Mouse (Mus musculus) MEL (cell line): ENCODE data around the gene Bcap29. TPM values are rescaled to one million over a fixed set of nuclear protein-coding genes. Genes with fewer than 3 reads are reported as not detected.
A peak's percentile ranks its signal among the peaks of the same experiment; 100 is the strongest.

Experiments used
- DNase-seq: peaks from one replicate; pipeline ENCODE4 v3.0.0; 2011; ENCODE audit warnings: low read depth, low spot score
- H3K27ac ChIP-seq: 2 replicates; pipeline ENCODE4 v1.5.1; 2012; ENCODE audit warnings: low read depth, mild to moderate bottlenecking, control low read depth, low read length, moderate library complexity; ENCODE audit not compliant: control insufficient read depth
- H3K27me3 ChIP-seq, 2 experiments: fragments of 150-350 bp in 1 of 2; sonication (generic) in 1 of 2; 2 replicates each; pipeline ENCODE4 v1.6.1; 2012; ENCODE audit warnings: low read length in 2 of 2, mild to moderate bottlenecking in 2 of 2, improper control_type of control experiment in 1 of 2, moderate library complexity in 1 of 2; ENCODE audit not compliant: insufficient read depth in 2 of 2, control insufficient read depth in 1 of 2
- H3K36me3 ChIP-seq, 2 experiments: 2 replicates each; pipeline ENCODE4 v1.6.1; 2012 to 2014; ENCODE audit warnings: low read length in 2 of 2, improper control_type of control experiment in 1 of 2, inconsistent platforms in 1 of 2, mild to moderate bottlenecking in 1 of 2; ENCODE audit not compliant: insufficient read depth in 2 of 2, control insufficient read depth in 1 of 2
- H3K4me1 ChIP-seq, 2 experiments: fragments of 150-350 bp in 1 of 2; sonication (generic) in 1 of 2; 2 replicates each; pipeline ENCODE4 v1.6.1; 2012; ENCODE audit warnings: low read length in 2 of 2, improper control_type of control experiment in 1 of 2, mild to moderate bottlenecking in 1 of 2; ENCODE audit not compliant: insufficient read depth in 2 of 2, control insufficient read depth in 1 of 2
- H3K4me3 ChIP-seq, 2 experiments: fragments of 150-350 bp in 1 of 2; sonication (generic) in 1 of 2; 2 replicates each; pipeline ENCODE4 v1.5.1; 2012; ENCODE audit warnings: low read depth in 2 of 2, low read length in 2 of 2, mild to moderate bottlenecking in 2 of 2, moderate library complexity in 2 of 2, control low read depth in 1 of 2, improper control_type of control experiment in 1 of 2; ENCODE audit not compliant: control insufficient read depth in 1 of 2, insufficient read depth in 1 of 2
- H3K79me2 ChIP-seq: 2 replicates; pipeline ENCODE4 v1.6.1; 2012; ENCODE audit warnings: mild to moderate bottlenecking, low read length, moderate library complexity; ENCODE audit not compliant: control insufficient read depth, poor library complexity, insufficient read depth
- H3K9ac ChIP-seq: 2 replicates; pipeline ENCODE4 v1.6.1; 2012; ENCODE audit warnings: low read depth, mild to moderate bottlenecking, control low read depth, low read length, moderate library complexity; ENCODE audit not compliant: control insufficient read depth, poor library complexity, severe bottlenecking
- H3K9me3 ChIP-seq: fragments of 150-350 bp; sonication (generic); replicated peaks from 2 replicates; pipeline ENCODE4 v1.6.1; 2012; ENCODE audit warnings: mild to moderate bottlenecking, low read length, improper control_type of control experiment, moderate library complexity; ENCODE audit not compliant: insufficient read depth
- CHD1 ChIP-seq: IDR thresholded peaks from 2 replicates; pipeline ENCODE4 v1.6.1; 2012; ENCODE audit warnings: low read depth, mild to moderate bottlenecking, inconsistent platforms, low read length, improper control_type of control experiment
- CTCF ChIP-seq, 3 experiments: IDR thresholded peaks in 2 of 3; conservative IDR thresholded peaks in 1 of 3; 2 replicates each; pipeline ENCODE4 v1.5.1; 2011 to 2012; ENCODE audit warnings: low read length in 3 of 3, low read depth in 2 of 3, mild to moderate bottlenecking in 2 of 3, improper control_type of control experiment in 1 of 3, inconsistent platforms in 1 of 3, mixed read lengths in 1 of 3, moderate library complexity in 1 of 3; ENCODE audit not compliant: control insufficient read depth in 1 of 3, insufficient read depth in 1 of 3, poor library complexity in 1 of 3, severe bottlenecking in 1 of 3
- E2F4 ChIP-seq: IDR thresholded peaks from 2 replicates; pipeline ENCODE4 v1.6.1; 2011; ENCODE audit warnings: low read depth, low read length, improper control_type of control experiment, borderline replicate concordance
- MAX ChIP-seq: IDR thresholded peaks from 2 replicates; pipeline ENCODE4 v1.6.1; 2011; ENCODE audit warnings: low read length, improper control_type of control experiment
- MEF2A ChIP-seq: IDR thresholded peaks from 2 replicates; pipeline ENCODE4 v1.6.1; 2014; ENCODE audit warnings: low read depth, mild to moderate bottlenecking, inconsistent platforms, low read length, improper control_type of control experiment; ENCODE audit not compliant: poor library complexity, insufficient replicate concordance, severe bottlenecking; ENCODE audit errors: extremely low read depth
- MXI1 ChIP-seq: IDR thresholded peaks from 2 replicates; pipeline ENCODE4 v1.6.1; 2011; ENCODE audit warnings: mild to moderate bottlenecking, low read depth, low read length, improper control_type of control experiment
- MYC ChIP-seq: IDR thresholded peaks from 2 replicates; pipeline ENCODE4 v1.6.1; 2011; ENCODE audit warnings: low read depth, mild to moderate bottlenecking, low read length, improper control_type of control experiment, moderate library complexity
- POLR2AphosphoS5 ChIP-seq: IDR thresholded peaks from 2 replicates; pipeline ENCODE4 v1.6.1; 2012; ENCODE audit warnings: low read depth, borderline replicate concordance, mild to moderate bottlenecking, inconsistent platforms, low read length, moderate library complexity, mixed read lengths
- RAD21 ChIP-seq: IDR thresholded peaks from 2 replicates; pipeline ENCODE4 v1.6.1; 2011; ENCODE audit warnings: mild to moderate bottlenecking, low read depth, low read length, improper control_type of control experiment
- SIN3A ChIP-seq: IDR thresholded peaks from 2 replicates; pipeline ENCODE4 v1.6.1; 2012; ENCODE audit warnings: low read length, improper control_type of control experiment, inconsistent platforms
- SMC3 ChIP-seq: IDR thresholded peaks from 2 replicates; pipeline ENCODE4 v1.6.1; 2011; ENCODE audit warnings: low read depth, low read length, improper control_type of control experiment
- ZMIZ1 ChIP-seq: IDR thresholded peaks from 2 replicates; pipeline ENCODE4 v1.6.1; 2012; ENCODE audit warnings: low read depth, mild to moderate bottlenecking, inconsistent platforms, low read length, improper control_type of control experiment, moderate library complexity
- ZNF384 ChIP-seq: IDR thresholded peaks from 2 replicates; pipeline ENCODE4 v1.6.1; 2012; ENCODE audit warnings: low read depth, mild to moderate bottlenecking, inconsistent platforms, low read length, improper control_type of control experiment
- polyA plus RNA-seq, 2 experiments: library from polyadenylated mRNA; stranded (reverse) in 1 of 2; unstranded in 1 of 2; fragments of >175 nt in 1 of 2; fragments of >200 nt in 1 of 2; gene quantifications; 2 replicates each; pipeline versions ENCODE4 v1.2.1 to v1.2.4; 2012; ENCODE audit warnings: low replicate concordance in 2 of 2, low read depth in 1 of 2; ENCODE audit not compliant: insufficient read length in 2 of 2, insufficient read depth in 1 of 2, missing spikeins in 1 of 2
- total RNA-seq: library from RNA; depleted of rRNA; stranded (reverse); fragments of 300-350 nt; gene quantifications from 2 replicates; pipeline ENCODE4 v1.2.3, GENCODE M21; 2012

Bcap29 gene
- total and polyA plus RNA-seq, 3 experiments: 34.0 to 63.4 TPM; not detected in 1

DNA sequence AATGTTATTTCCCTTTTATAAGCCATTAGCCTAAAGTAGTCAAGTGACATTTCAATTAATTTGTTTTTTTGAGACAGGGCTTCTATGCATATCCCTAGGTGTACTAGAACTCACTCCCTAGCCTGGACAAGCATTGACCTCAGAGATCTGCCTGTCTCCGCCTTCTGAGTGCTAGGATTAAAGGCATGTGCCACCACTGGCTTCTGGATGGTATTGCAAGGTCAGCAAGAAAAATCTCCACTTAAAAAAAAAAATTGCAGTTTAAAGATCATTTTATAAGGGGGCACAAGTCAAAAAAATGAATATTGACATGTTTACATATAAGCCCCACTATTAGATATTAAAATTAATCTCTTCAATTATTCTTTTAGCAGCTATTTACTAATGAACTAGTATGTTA, 9.4 kb downstream of the Bcap29 start:
- TF ChIP-seq MAX (no peak), E2F4 (no peak), ZMIZ1 (no peak)
- no peaks in the 10 kb centered on the region for H3K27me3 ChIP-seq
- H3K36me3 ChIP-seq: peaks cover 0 to 32% of the 10 kb centered on the region in 2 experiments; a peak in 2 of 4 replicates
- H3K27ac ChIP-seq: no peak overlapping the region
- H3K4me1 ChIP-seq: no peaks in the 10 kb centered on the region
- DNase-seq: no peak
- no peaks in the 10 kb centered on the region for H3K9me3 ChIP-seq
- H3K9ac ChIP-seq: no peak overlapping the region
- no peak overlapping the region for H3K4me3 ChIP-seq
- H3K79me2 ChIP-seq: no peaks in the 10 kb centered on the region

GRCm38 (mm10) chr12:31620106-31620505, 14.4 kb downstream of the Bcap29 start:
- Histone ChIP-seq H3K9ac (no peak overlapping the region), H3K36me3 (peaks cover 0 to 37% of the 10 kb centered on the region in 2 experiments; a peak in 2 of 4 replicates), H3K4me3 (no peak overlapping the region), H3K79me2 (no peaks in the 10 kb centered on the region), H3K27me3 (no peaks in the 10 kb centered on the region), H3K4me1 (no peaks in the 10 kb centered on the region), H3K27ac (no peak overlapping the region), H3K9me3 (no peaks in the 10 kb centered on the region)
- no peak for TF ChIP-seq MYC
- no peak for TF ChIP-seq CHD1
- no peak for TF ChIP-seq MXI1
- TF ChIP-seq SMC3: peak; percentile 16; the same call in 1 of the 2 replicates
- peak in 2 of 3 experiments; percentile 17 to 22; a peak in 5 of 6 replicates for TF ChIP-seq CTCF (IDR thresholded peaks at IDR 0.05 in 2 of 3, conservative IDR thresholded peaks at IDR 0.05 in 1 of 3; ENCODE audit: control insufficient read depth in 1 of 3, insufficient read depth in 1 of 3, low read depth in 2 of 3, low read length in 3 of 3, poor library complexity in 1 of 3, severe bottlenecking in 1 of 3)
- no peak for TF ChIP-seq ZMIZ1
- TF ChIP-seq ZNF384: no peak
- DNase-seq: no peak

DNA sequence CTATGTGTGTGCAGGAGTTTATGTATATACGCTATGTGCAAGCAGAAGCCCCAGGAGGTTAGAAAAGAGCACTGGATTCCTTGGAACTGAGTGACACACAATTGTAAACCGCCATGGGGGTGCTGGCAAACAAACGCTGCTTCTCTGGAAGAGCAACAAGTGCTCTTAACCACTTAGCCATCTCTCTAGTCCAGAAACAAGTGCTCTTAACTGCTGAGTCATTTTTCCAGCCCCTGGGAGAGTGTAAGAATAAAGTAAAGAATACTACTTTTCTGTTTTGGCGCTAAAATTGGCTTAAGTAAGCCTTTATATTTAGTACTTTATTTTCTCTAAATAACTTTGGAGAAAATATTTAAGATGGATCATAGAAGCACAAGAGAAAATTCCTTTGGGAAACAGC, 21.1 kb downstream of the Bcap29 start:
- no peaks in the 10 kb centered on the region; a peak in 1 of 4 replicates for H3K4me1 ChIP-seq
- no peak overlapping the region for H3K9ac ChIP-seq
- H3K27ac ChIP-seq: no peak overlapping the region
- no peaks in the 10 kb centered on the region for H3K79me2 ChIP-seq
- H3K9me3 ChIP-seq: no peaks in the 10 kb centered on the region
- H3K4me3 ChIP-seq: no peak overlapping the region
- peaks cover 2 to 43% of the 10 kb centered on the region in 2 experiments for H3K36me3 ChIP-seq
- no peaks in the 10 kb centered on the region for H3K27me3 ChIP-seq
- TF ChIP-seq MAX: no peak
- TF ChIP-seq SMC3: no peak
- TF ChIP-seq POLR2AphosphoS5: no peak
- TF ChIP-seq RAD21: no peak
- no peak for TF ChIP-seq SIN3A
- no peak for TF ChIP-seq E2F4
- no peak for TF ChIP-seq MEF2A
- DNase-seq: no peak
